Mouse (Mus musculus) ovary, postnatal 10 days (tissue): Measurements from ENCODE around the gene Pnkd.
"Not testable (repeated sequence)": the region's sequence is repeated elsewhere in the genome, so short reads cannot be mapped to it uniquely, and the experiment has no call there.

Experiments used
- DNase-seq: peaks from one replicate; pipeline ENCODE4 v3.0.0; 2022; ENCODE audit warnings: low spot score

Gene Pnkd

DNA sequence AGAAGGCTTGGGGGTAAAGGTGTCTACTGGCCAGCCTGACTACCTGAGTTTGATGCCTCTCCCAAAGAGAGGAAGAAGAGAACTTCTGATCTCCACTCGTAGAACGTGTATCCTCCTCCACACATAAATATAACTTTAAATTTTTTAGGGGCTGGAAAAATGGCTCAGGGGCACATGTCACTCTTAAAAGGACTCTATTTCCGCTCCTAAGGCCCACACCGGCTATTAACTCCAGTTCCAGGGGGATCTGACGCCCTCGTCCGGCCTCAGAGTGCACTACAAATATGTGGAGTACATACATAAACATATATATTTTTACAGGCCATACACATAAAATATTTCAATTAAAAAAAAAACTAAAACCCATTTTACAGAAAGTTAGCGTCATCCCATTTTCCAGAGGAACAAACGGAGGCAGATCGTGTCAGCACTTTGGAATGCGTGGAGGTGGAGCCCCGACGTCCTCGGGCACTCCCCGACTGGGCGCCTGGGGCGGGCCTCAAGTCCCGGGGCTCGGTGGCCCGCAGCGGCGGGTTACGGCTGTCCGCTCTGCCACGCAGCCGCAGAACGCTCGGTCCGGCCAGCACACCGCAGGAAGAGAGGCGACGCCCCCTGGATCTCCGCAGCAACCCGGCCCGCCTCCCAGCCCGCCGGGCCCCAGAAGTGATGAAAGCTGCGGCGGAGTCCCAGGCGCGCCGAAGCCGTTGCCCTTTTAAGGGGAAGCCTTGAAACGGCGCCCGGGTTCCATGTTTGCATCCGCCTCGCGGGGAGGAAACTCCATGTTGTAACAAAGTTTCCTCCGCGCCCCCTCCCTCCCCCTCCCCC is 106.4 kb downstream of the Pnkd start, which contains the start of gene Ctdsp1:
Ctdsp1 (plus strand) TSS at position 586 of the 825 bp plus-strand sequence.
- DNase-seq, result peak; percentile 96

GRCm38 (mm10) chr1:74391844-74392441 is 107.2 kb downstream of the Pnkd start:
- DNase-seq, result peak; percentile 71

- no peak for DNase-seq
Measured at GRCm38 (mm10) chr1:74392446-74392994, 107.8 kb downstream of the Pnkd start.

DNA sequence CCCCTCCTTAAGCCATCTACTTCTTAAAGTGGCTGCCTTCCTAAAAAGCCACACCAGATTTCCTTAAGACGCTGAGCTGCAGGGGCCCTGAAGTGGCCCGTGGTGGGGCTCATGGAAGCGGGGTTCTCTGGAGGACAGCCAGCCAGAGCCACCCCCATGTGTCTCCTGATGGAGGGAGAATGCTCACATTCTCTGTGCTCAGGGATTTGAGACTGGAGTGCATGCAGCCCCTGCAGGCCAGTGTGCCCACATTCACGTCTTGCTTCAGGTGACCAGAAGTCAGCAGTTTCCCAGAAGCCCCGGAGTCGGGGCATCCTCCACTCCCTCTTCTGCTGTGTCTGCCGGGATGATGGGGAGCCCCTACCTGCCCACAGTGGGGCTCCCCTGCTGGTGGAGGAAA is 108.3 kb downstream of the Pnkd start:
- no peak for DNase-seq

DNA sequence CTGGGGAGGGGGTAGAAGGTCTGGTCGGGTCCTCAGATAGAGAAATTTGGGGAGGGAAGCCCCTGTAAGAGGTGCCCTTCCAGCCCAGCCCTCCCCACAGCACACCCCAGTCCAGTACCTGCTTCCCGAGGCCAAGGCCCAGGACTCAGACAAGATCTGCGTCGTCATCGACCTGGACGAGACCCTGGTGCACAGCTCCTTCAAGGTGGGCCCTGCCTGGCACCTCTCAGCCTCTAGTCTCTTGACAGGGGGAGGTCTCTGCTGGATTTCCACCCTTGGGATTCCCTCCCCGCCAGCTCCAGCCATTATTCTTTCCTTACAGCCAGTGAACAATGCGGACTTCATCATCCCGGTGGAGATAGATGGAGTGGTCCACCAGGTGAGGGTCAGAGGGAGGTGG is 109.0 kb downstream of the Pnkd start:
- DNase-seq, result no peak

- no peak for DNase-seq
Measured at GRCm38 (mm10) chr1:74394311-74394710, 109.6 kb downstream of the Pnkd start.

DNA sequence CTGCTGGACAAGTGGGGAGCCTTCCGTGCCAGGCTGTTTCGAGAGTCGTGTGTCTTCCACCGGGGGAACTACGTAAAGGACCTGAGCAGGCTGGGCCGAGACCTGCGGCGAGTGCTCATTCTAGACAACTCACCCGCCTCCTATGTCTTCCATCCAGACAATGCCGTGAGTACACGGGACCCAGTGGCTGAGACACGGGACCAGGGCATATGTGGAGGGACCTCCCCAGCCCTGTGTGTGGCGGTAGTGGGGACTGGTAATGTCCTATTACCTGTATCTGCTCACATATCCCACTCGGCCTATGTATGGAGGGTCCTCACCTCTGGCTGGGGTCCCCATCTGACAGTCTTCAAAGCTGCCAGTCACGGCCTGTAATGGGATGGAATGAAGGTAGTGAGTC is 110.1 kb downstream of the Pnkd start:
- no peak for DNase-seq

GRCm38 (mm10) chr1:74395290-74395689 is 110.6 kb downstream of the Pnkd start:
- DNase-seq, result no peak

GRCm38 (mm10) chr1:74396456-74397222 is 111.9 kb downstream of the Pnkd start:
- DNase-seq, result not testable (repeated sequence)

- DNase-seq, result peak; percentile 97
Measured at GRCm38 (mm10) chr1:74397268-74397918, 112.7 kb downstream of the Pnkd start.

DNA sequence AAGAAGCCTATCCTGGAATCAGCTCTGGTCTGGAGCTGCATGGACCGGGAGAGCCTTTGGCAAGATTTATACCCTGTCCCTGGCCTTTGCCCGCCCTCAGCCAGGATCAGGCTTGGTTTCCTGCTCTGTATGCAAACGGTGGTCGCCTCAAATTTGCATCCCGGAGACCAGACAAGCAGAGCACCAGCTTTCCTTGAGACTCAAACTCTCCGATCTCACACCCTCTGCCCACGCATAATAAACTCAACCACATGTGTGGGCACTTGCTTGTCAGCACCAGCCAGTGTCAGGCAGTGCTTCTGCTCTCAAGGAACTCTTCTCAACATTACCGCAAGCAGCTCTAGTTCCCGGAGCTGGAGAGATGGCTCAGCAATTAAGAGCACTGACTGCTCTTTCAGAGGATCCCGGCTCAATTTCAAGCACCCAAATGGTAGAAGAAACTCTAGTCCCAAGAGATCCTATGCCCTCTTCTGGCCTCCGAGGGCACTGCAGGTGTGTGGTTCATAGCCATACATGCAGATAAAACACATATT is 113.3 kb downstream of the Pnkd start:
- DNase-seq, result no peak

- no peak for DNase-seq
Measured at GRCm38 (mm10) chr1:74400531-74400930, 115.8 kb downstream of the Pnkd start.

GRCm38 (mm10) chr1:74401015-74401702 is 116.4 kb downstream of the Pnkd start:
- no peak for DNase-seq
